Mouse (Mus musculus) left cerebral cortex, postnatal 25 days (tissue): ENCODE measurements around the gene Hexb. TPM values are rescaled to one million over a fixed set of nuclear protein-coding genes. Genes with fewer than 3 reads are reported as not detected.

ENCODE experiments used
- total RNA-seq, 2 experiments: library from RNA; stranded (reverse); gene quantifications; 2 replicates each; pipeline ENCODE4 v1.2.3; 2021

Hexb gene
- total RNA-seq, 2 experiments from 2014 or later, result 108 to 122 TPM

Other genes with a start within 250 kb of the Hexb start
- gene 1700029F12Rik, start 164.0 kb downstream of the Hexb start, total RNA-seq, result not detected
- gene Fam169a, start 131.1 kb downstream of the Hexb start, total RNA-seq, result 10 to 100 TPM; 42.6 to 48.6 TPM
- gene Gm6169, start 99.1 kb downstream of the Hexb start, total RNA-seq, result 1 to 10 TPM in 1 of 2 experiments, not detected in 1; 2.5 TPM
- 10 to 100 TPM; 22.4 to 26.4 TPM for gene Gfm2, start 60.4 kb downstream of the Hexb start, total RNA-seq
- 10 to 100 TPM; 38.0 to 41.1 TPM for gene Nsa2, start 60.4 kb downstream of the Hexb start, total RNA-seq
- 100 to 1,000 TPM; 573 to 716 TPM for gene Enc1, start 42.7 kb upstream of the Hexb start, total RNA-seq